Mouse (Mus musculus): ENCODE data around the gene Mrvi1. TPM values are rescaled to one million over a fixed set of nuclear protein-coding genes. Genes with fewer than 3 reads are reported as not detected.

The Mrvi1 gene
- 5.1 and 6.5 TPM in 2 replicates for polyA plus RNA-seq (2016; fragmentation: Nextera tagmentation; extraction: Ambion mirVana)

DNA sequence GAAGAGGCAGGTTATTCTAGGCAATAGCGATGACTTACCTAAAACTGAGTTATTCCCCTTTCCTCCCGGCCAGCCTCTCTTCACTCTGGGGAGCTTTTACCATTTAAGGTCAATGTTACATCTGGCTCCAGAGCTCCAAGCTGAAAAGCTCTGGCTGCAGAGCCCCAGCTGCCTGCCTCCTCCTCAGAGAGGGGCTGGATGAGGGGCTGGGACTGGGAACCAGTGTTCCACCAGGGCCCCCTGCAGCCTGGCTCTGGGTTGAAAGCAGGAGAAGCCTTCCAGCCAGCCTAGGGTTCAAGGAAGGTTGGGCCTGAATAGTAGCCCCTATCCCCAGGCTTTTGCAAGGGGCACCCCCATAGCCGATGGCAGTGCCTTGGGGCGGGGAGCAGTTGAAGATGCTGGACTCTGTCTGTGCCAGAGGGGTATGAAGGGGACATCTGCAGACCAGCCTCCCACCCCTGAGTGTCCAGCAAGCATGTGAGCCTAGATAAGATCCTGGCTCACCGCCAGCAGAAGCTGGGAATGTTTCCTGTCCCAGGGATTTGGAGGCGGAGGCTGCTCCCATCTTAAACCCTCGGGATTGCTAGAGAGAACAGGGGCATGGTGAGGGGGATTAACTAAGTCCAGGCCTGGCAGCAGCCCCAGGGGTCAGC, at the start of gene Mrvi1:
Gene Mrvi1 (minus strand): TSS at position 409 of the 653 bp plus-strand sequence.
- Histone ChIP-seq H3K27ac (peak within 1 kb of the TSS; percentile 86), H3K27me3 (ENCODE audit: insufficient read depth, poor library complexity, severe bottlenecking) (no peaks in the 10 kb centered on the region), H3K36me3 (no peaks in the 10 kb centered on the region), H3K9me3 (no peaks in the 10 kb centered on the region), H3K4me3 (peak within 1 kb of the TSS; percentile 43), H3K4me1 (peaks cover 65% of the 10 kb centered on the region)
- WGBS, result 24% methylated on average over 7 of the region's 7 CpGs
- DNase-seq (ENCODE audit: low spot score), result peak; percentile 91

DNA sequence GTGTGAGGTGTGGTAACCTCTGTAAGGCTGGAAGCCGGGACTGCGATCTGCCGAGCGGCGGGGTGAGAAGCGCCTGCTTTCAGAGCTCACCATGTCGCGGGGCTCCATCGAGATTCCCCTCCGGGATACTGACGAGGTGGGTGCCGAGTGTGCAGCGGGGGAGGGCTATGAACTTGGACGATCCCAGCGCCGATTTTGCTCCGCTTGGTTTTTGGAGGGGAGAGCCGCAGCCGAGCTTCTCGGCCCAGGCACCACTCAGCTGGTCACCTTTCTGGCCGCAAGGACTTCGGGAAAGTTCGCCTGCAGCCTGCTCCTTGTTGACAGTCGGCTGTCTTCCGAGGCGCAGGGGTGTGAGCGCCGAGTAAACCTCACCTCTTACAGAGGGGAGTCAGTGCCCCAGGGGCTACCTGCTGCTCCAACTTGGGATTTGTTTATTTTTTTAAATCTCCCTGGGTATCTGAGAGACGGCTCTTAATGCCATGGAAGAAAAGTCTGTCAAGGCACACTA, 46.8 kb upstream of the Mrvi1 start:
- no peaks in the 10 kb centered on the region for H3K27me3 ChIP-seq (ENCODE audit: insufficient read depth, poor library complexity, severe bottlenecking)
- DNase-seq (ENCODE audit: low spot score), result no peak
- peak overlapping the region; percentile 97 for H3K27ac ChIP-seq
- peaks cover 33% of the 10 kb centered on the region for H3K36me3 ChIP-seq
- WGBS, result under 1% methylated on average over 29 of the region's 29 CpGs
- peaks cover 20% of the 10 kb centered on the region for H3K4me1 ChIP-seq
- peak overlapping the region; percentile 84 for H3K4me3 ChIP-seq
- H3K9me3 ChIP-seq, result no peaks in the 10 kb centered on the region

DNA sequence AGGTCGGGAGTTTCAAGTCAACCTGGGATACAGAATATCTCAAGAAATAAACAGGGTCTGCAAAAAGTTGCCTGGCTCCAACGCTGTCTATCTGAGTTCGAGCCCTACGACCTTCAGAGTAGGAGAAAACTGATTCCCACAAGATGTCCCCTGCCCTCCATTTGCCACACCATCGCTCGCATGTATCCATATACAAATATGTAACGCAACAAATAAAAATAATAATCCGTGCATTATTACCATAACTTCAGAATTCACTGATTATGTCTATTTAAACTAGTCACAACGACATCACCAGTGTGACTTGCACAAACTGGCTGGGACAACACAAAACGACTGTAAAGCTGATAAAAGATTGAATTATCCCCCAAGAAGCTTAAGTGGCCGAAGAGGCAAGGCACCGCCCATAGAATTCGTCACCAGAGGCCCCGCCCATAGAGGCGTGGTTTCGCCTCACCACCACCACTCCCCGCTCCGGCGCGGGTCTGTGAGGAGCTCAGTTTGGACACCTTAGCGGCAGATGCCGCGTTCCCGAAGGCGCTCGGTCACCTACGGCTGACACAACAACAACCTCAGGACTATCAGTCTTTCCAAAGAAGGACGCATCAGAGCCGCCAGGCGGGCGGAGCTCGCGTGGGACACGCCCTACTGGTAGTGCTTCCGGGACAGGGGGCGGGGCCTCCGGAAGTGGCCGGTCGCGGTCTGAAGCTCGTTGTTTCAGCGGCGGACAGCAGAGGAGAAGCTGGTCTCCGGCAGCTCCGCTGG, 46.2 kb upstream of the Mrvi1 start, which contains the start of gene Ctr9:
Gene Ctr9 (plus strand): TSS at position 671 of the 765 bp plus-strand sequence.
- DNase-seq (ENCODE audit: low spot score), result peak; percentile 96
- no peaks in the 10 kb centered on the region for H3K9me3 ChIP-seq
- H3K27ac ChIP-seq, result peak within 1 kb of the TSS; percentile 97
- peaks cover 28% of the 10 kb centered on the region for H3K36me3 ChIP-seq
- peak within 1 kb of the TSS; percentile 84 for H3K4me3 ChIP-seq
- no peaks in the 10 kb centered on the region for H3K27me3 ChIP-seq (ENCODE audit: insufficient read depth, poor library complexity, severe bottlenecking)
- H3K4me1 ChIP-seq, result peaks cover 23% of the 10 kb centered on the region
- WGBS, result 8% methylated on average over 45 of the region's 45 CpGs

DNA sequence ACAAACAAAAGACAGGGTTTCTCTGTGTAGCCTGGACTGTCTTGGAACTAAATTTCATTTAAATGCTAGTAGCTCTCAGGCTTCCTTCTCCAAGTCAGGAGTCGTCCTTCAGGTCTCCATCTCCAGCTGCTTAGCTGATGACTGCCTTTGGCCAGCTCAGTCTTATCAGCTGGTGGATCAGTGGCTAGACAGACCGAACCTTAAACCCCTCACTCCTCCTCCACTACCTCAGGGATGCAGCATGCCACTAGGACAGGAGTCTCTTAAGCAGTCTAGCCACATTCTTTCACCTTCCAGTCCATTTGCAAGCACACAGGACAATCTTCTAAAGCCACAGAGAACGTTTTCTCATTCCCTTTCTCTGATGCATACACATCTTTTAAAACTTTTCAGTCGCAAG, 42.7 kb upstream of the Mrvi1 start:
- H3K4me3 ChIP-seq, result no peak overlapping the region
- DNase-seq (ENCODE audit: low spot score), result no peak
- H3K4me1 ChIP-seq, result peaks cover 20% of the 10 kb centered on the region
- no peaks in the 10 kb centered on the region for H3K27me3 ChIP-seq (ENCODE audit: insufficient read depth, poor library complexity, severe bottlenecking)
- WGBS, result 54% methylated on average over 4 of the region's 4 CpGs
- H3K36me3 ChIP-seq, result no peaks in the 10 kb centered on the region
- no peaks in the 10 kb centered on the region for H3K9me3 ChIP-seq
- H3K27ac ChIP-seq, result no peak overlapping the region

DNA sequence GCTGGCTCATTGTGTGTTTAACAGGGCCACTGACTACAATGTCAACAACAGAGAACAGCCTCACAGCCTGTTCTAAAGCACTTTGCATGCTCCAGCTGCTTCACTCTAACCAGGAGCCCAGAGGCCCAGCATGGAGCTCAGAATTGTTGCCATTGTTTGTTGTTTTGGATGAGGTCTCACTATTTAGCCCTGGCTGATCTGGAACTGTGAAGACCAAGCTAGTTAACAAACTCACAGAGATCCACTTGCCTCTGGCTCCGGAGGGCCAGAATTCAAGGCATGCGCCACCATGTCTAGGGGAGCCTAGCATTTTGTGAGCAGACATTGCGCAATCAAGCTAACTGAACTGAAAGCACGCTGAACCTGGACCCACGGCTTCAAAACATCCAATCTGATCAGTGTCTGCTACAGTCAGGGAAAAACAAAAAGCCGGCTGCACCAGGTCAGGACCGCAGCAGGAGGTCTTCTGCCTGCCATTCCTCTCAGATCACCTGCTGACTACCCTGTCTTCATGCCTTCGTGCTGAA, 41.9 kb upstream of the Mrvi1 start:
- Histone ChIP-seq H3K36me3 (no peaks in the 10 kb centered on the region), H3K9me3 (no peaks in the 10 kb centered on the region), H3K27me3 (ENCODE audit: insufficient read depth, poor library complexity, severe bottlenecking) (no peaks in the 10 kb centered on the region), H3K27ac (peak overlapping the region; percentile 38; the same call in 1 of the 2 replicates), H3K4me3 (no peak overlapping the region), H3K4me1 (peaks cover 14% of the 10 kb centered on the region)
- WGBS, result 29% methylated on average over 8 of the region's 8 CpGs
- DNase-seq (ENCODE audit: low spot score), result no peak

DNA sequence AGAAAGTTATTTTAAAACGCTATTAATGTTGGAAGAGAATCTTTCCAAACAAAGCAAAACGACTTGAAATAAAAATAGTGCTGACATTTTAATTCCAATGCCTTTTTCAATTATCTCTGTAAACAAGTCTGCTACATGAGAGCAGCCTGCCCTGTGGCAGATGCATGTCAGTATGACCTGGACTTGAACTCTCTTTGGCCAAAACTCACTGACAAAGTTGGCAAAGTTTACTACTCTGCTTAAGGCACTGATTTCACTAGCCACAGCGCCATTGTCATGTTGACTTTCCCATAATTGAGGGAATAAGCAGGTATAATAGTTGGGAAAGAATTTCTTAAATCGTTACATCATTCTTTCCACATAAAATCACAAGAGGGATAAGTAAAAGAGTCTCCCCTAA, 38.6 kb upstream of the Mrvi1 start:
- H3K9me3 ChIP-seq, result no peaks in the 10 kb centered on the region
- no peaks in the 10 kb centered on the region for H3K27me3 ChIP-seq (ENCODE audit: insufficient read depth, poor library complexity, severe bottlenecking)
- WGBS, result 73% methylated on average over 4 of the region's 4 CpGs
- H3K36me3 ChIP-seq, result no peaks in the 10 kb centered on the region
- H3K27ac ChIP-seq, result no peak overlapping the region
- H3K4me1 ChIP-seq, result peaks cover 14% of the 10 kb centered on the region
- no peak overlapping the region for H3K4me3 ChIP-seq
- no peak for DNase-seq (ENCODE audit: low spot score)

DNA sequence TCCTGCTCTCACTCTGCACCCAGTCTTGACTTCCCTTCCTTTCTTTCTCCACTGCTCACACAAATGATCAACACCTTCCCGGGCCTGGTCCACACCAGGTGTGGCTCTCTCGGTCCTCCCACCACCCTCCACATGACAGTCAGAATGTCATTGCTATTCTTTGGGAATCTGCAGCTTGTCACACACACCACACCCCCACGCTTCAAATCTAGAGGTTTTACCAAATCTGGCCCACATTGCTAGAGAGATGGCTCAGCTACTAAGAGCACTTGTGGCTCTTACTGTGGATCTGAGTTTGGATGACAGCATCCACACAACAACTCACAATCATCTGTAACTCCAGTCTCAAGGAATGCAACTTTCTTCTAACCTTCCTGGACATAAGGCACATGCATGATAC, 34.7 kb upstream of the Mrvi1 start:
- Histone ChIP-seq H3K27me3 (ENCODE audit: insufficient read depth, poor library complexity, severe bottlenecking) (no peaks in the 10 kb centered on the region), H3K27ac (no peak overlapping the region), H3K4me1 (peaks cover 4% of the 10 kb centered on the region), H3K9me3 (no peaks in the 10 kb centered on the region), H3K4me3 (no peak overlapping the region), H3K36me3 (no peaks in the 10 kb centered on the region)
- DNase-seq (ENCODE audit: low spot score), result peak; percentile 47
- WGBS, result 57% methylated on average over 3 of the region's 3 CpGs

DNA sequence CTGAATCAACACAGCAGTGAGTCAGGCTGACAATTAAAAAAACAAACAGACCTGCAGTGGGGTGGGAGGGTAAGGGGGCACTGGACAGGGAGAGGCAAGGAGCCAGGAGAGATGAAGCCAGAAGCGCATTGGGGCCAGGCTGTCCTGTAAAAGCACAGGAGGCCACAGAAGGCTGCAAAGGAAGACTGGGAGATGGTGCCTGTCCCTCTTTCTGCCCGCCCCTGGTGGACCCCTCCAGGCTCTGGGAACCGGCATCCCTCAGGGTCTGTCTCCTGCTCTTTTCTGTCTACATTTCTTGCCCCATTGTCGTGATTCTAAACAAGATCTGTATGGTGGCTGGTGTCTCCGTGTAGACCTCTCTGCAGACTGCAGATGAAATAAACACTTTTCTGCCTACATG, 33.5 kb upstream of the Mrvi1 start:
- peaks cover 4% of the 10 kb centered on the region for H3K4me1 ChIP-seq
- H3K9me3 ChIP-seq, result no peaks in the 10 kb centered on the region
- H3K27ac ChIP-seq, result no peak overlapping the region
- H3K4me3 ChIP-seq, result no peak overlapping the region
- 52% methylated on average over 5 of the region's 5 CpGs for WGBS
- no peaks in the 10 kb centered on the region for H3K27me3 ChIP-seq (ENCODE audit: insufficient read depth, poor library complexity, severe bottlenecking)
- peak; percentile 71 for DNase-seq (ENCODE audit: low spot score)
- H3K36me3 ChIP-seq, result no peaks in the 10 kb centered on the region

DNA sequence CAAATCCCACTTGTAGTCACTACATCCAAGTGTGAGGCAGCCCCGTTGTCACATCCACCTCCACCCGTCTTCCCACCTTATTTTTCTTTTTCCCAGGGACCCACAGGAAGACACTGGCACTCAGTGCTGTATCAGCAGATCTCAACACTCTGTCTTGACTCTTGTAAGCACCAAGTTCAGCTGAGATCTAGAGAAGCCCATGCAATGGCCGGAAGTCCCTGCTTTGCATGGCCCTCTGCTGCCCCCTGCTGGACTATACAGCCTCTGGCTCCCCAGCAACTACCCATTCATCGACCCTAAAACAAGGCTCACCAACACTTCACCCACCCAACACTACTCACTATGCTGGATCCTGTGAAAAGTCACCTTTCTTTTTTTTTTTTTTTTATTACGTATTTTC, 32.6 kb upstream of the Mrvi1 start:
- DNase-seq (ENCODE audit: low spot score), result peak; percentile 95
- WGBS, result 21% methylated on average over 5 of the region's 5 CpGs
- H3K4me3 ChIP-seq, result no peak overlapping the region
- H3K4me1 ChIP-seq, result peaks cover 4% of the 10 kb centered on the region
- no peaks in the 10 kb centered on the region for H3K36me3 ChIP-seq
- no peaks in the 10 kb centered on the region for H3K9me3 ChIP-seq
- no peaks in the 10 kb centered on the region for H3K27me3 ChIP-seq (ENCODE audit: insufficient read depth, poor library complexity, severe bottlenecking)
- no peak overlapping the region for H3K27ac ChIP-seq

DNA sequence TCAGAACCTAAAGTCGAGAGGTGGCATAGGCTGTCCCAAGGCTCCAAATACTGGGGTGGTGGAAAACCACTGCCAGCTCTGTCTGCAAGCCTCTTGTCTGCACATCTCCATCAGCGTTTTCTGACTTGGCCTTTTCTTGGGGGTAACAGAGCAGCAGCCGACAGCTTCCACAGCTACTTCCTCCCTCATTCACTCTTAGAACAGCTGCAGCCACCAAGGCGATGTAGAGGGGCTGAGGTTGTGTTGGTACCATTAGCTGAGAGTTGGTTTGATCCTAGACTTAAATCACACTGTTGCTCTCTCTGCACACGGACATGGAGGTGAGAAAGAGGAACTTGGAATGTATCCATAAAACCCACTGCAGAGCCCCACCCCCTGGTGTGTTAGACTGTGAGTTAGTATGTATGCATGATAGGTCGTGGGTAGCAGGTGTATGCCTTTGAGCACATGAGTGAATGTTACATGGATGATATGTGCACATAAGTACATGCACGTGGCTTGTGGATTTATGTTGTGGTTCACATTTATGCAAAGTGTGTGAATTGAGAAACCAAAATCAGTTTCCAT, 31.9 kb upstream of the Mrvi1 start:
- Histone ChIP-seq H3K9me3 (no peaks in the 10 kb centered on the region), H3K27ac (no peak overlapping the region), H3K4me1 (peaks cover 4% of the 10 kb centered on the region), H3K27me3 (ENCODE audit: insufficient read depth, poor library complexity, severe bottlenecking) (no peaks in the 10 kb centered on the region), H3K36me3 (no peaks in the 10 kb centered on the region), H3K4me3 (no peak overlapping the region)
- DNase-seq (ENCODE audit: low spot score), result peak; percentile 66
- 75% methylated on average over 7 of the region's 7 CpGs for WGBS

DNA sequence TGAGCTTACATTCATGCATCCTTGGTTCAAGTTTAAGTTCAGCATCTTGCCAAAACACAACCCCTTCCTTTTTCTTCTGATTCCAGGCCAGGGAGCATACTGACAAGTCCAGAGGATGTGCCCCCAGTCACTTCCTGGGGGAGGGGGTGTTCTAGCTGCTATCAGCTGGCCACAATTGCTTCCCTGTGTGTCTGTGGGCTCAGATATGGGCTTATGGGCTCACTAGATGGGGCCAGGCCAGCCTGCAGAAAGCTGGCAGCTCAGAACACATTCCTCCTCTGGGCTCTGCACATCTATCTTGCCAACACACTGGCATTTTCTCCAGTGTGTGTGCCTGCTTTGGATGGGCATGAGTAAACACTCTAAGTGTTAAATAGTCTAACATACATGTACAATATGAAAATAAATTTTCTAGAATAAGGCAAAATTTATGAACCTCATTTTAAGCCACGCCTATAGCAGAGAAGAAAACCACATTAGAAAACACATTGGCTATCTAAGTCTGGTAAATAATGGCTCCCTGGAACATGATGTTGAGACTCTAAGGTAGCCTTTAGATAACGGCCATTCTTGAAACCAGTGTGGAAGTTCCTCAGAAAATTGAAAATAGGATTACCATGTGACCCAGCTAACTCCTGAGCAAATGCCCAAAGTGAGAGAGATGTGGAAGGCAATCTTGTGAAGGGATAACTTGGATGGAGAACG, 22.0 kb upstream of the Mrvi1 start:
- Histone ChIP-seq H3K36me3 (no peaks in the 10 kb centered on the region), H3K4me3 (no peak overlapping the region), H3K4me1 (peaks cover 16% of the 10 kb centered on the region), H3K27ac (peak overlapping the region; percentile 47), H3K27me3 (ENCODE audit: insufficient read depth, poor library complexity, severe bottlenecking) (no peaks in the 10 kb centered on the region), H3K9me3 (no peaks in the 10 kb centered on the region)
- peak; percentile 84 for DNase-seq (ENCODE audit: low spot score)
- WGBS, result 75% methylated on average over 3 of the region's 3 CpGs

Data from heart, embryonic 10.5 days (tissue).